9 mouse cellular contexts compared by ENCODE assay signal in the genomic region with DNA sequence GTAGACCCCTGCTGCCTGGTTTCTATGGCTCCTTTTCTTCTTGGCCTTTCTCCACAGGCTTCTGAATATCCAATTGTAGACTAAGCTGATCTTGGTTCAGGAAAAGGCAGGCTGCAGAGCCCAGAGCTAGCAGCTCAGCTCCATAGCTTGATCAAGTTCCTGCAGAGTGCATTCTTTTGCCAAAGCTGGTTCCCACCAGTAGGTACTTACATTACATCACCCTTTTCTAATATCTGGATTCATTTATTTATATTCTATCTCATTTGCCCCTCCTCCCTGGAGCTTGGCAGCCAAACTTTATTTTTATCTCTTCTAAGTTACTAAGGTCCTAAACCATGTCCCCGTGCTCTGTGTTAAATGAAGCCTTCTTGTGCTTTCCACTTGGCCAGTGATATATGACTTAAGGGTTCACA. TPM values are rescaled to one million over a fixed set of nuclear protein-coding genes. Genes with fewer than 3 reads are reported as not detected.
DNase-seq lines count a peak whose midpoint lies in the region; ATAC-seq and TF ChIP-seq lines count a peak whose summit lies in the region.
"Had no signal": no experiment of that assay in that cellular context is flagged by ENCODE, and none has a peak within 500 bp of the region (broad histone marks: within the 10 kb centered on the region; RNA-seq: fewer than 3 reads in every experiment).

No protein-coding gene starts in this region.

- no peaks in the 10 kb centered on the region for H3K27me3 ChIP-seq in heart, embryonic 12.5 days (replicated peaks)
- H3K27me3 ChIP-seq in thymus, adult 2 months (ENCODE audit: control insufficient read depth, insufficient read depth, low read length): no peaks in the 10 kb centered on the region
- no peaks in the 10 kb centered on the region for H3K27me3 ChIP-seq in liver, embryonic 12.5 days (replicated peaks)

- TF ChIP-seq POLR2A in thymus, adult 2 months (IDR thresholded peaks at IDR 0.05; ENCODE audit: control insufficient read depth, extremely low read depth, insufficient read depth, low read length, poor library complexity): no peak

- peaks cover 44% of the 10 kb centered on the region for H3K4me1 ChIP-seq in heart, embryonic 12.5 days (replicated peaks)
- H3K4me1 ChIP-seq in thymus, adult 2 months (replicated peaks; ENCODE audit: control insufficient read depth, insufficient read depth, low read length): peaks cover 29% of the 10 kb centered on the region
- H3K4me1 ChIP-seq in liver, embryonic 12.5 days: peaks cover 89% of the 10 kb centered on the region

- no peak for TF ChIP-seq CTCF in thymus, adult 2 months (IDR thresholded peaks at IDR 0.05; ENCODE audit: borderline replicate concordance, control insufficient read depth, extremely low read depth, insufficient read depth, low read length, poor library complexity)

- peak overlapping the region; percentile 67 for H3K27ac ChIP-seq in heart, embryonic 12.5 days (ENCODE audit: poor library complexity, severe bottlenecking)
- H3K27ac ChIP-seq in thymus, adult 2 months (ENCODE audit: control insufficient read depth, insufficient read depth, low read length): peak overlapping the region; percentile 65
- peak overlapping the region; percentile 97 for H3K27ac ChIP-seq in liver, embryonic 12.5 days

- no peak overlapping the region for H3K9ac ChIP-seq in heart, embryonic 12.5 days
- H3K9ac ChIP-seq in liver, embryonic 12.5 days: peak overlapping the region; percentile 55

- no peak overlapping the region for H3K4me3 ChIP-seq in heart, embryonic 12.5 days
- no peak overlapping the region for H3K4me3 ChIP-seq in thymus, adult 2 months (ENCODE audit: control insufficient read depth, insufficient read depth, low read length)
- H3K4me3 ChIP-seq in liver, embryonic 12.5 days: no peak overlapping the region

- H3K36me3 ChIP-seq in heart, embryonic 12.5 days: peaks cover 10% of the 10 kb centered on the region; the same call in 1 of the 2 replicates
- H3K36me3 ChIP-seq in thymus, adult 2 months (ENCODE audit: control insufficient read depth, insufficient read depth, low read length): no peaks in the 10 kb centered on the region
- H3K36me3 ChIP-seq in liver, embryonic 12.5 days: peaks cover 46% of the 10 kb centered on the region

- ATAC-seq in heart, embryonic 12.5 days (ENCODE audit: insufficient number of reproducible peaks, low FRiP score): no peak
- ATAC-seq in liver, embryonic 12.5 days: no peak

- WGBS in heart, embryonic 12.5 days: 41% methylated on average over 1 of the region's 1 CpGs
- WGBS in thymus, adult 2 months: 86% methylated on average over 1 of the region's 1 CpGs
- WGBS in liver, embryonic 12.5 days (ENCODE audit: insufficient replicate concordance): 36% methylated on average over 1 of the region's 1 CpGs

- H3K9me3 ChIP-seq in heart, embryonic 12.5 days (replicated peaks): no peaks in the 10 kb centered on the region
- no peaks in the 10 kb centered on the region for H3K9me3 ChIP-seq in liver, embryonic 12.5 days (replicated peaks)

- intact Hi-C loops in heart, postnatal 25 days (cut with DNase I): no loop called here

- H3K4me2 ChIP-seq in heart, embryonic 12.5 days: no peak overlapping the region
- peak overlapping the region; percentile 13; the same call in 1 of the 2 replicates for H3K4me2 ChIP-seq in liver, embryonic 12.5 days

- DNase-seq in heart, postnatal 25 days (ENCODE audit: low spot score): no peak
- DNase-seq in thymus, adult 2 months: no peak
- DNase-seq in thymus, postnatal 14 days: no peak
- no peak for DNase-seq in urinary bladder, adult 18-20 months (ENCODE audit: low spot score in 2 of 2)
- DNase-seq in cerebellum, adult 11-12 months: no peak
- no peak for DNase-seq in gastrocnemius, adult 8-10 months (ENCODE audit: low spot score in 2 of 2)
- DNase-seq: adrenal gland, postnatal 25 days had no signal

RNA-seq across cellular contexts. Expression of a gene that starts 24.9 kb away (rescaled TPM):
- 15.9 and 18.2 TPM in 2 replicates for polyA plus RNA-seq in heart, embryonic 12.5 days (2016; fragmentation: Nextera tagmentation; extraction: Ambion mirVana)
- 10 to 100 TPM; 40.6 to 44.7 TPM for total RNA-seq in heart, postnatal 25 days (2021)
- 17.5 and 21.8 TPM in 2 replicates for polyA plus RNA-seq in thymus, adult 2 months (2012; rRNA removed)
- polyA plus RNA-seq in liver, embryonic 12.5 days (2016; fragmentation: Nextera tagmentation; extraction: Ambion mirVana): 60.1 TPM in 2 replicates
- total RNA-seq in gastrocnemius, adult 8-10 months (2022): 100 to 1,000 TPM; 147 to 185 (median 164) TPM
